Mouse (Mus musculus): ENCODE results near the gene Ppp1r1a. TPM values are rescaled to one million over a fixed set of nuclear protein-coding genes. Genes with fewer than 3 reads are reported as not detected.

Gene Ppp1r1a
- 83.1 and 93.7 TPM in 2 replicates for polyA plus RNA-seq (2015; fragmentation: Nextera tagmentation; extraction: Ambion mirVana)

DNA sequence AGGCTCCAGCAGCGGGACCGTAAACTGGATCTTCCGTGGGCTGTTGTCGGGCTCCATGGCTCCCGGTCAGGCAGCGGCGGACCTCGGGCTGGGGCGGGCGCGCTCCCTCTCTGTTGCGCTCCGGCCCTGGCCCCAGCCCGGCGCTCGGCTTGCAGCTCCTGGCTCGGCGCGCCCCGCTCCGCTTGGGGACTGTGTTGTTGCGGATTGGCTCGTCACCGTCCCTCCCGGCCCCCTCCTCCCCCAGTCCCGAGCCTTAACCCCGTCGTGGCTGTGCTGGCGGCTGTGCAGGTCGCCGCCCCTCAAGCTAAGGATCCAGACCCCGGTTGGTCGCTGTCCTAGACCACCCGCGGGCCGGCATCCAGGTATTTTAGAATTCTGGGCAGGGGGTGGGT is at the start of gene Ppp1r1a:
Ppp1r1a (minus strand) TSS at position 182 of the 392 bp plus-strand sequence.
- H3K27ac ChIP-seq (replicated peaks), result peak within 1 kb of the TSS; percentile 74
- H3K4me1 ChIP-seq (replicated peaks), result peaks cover 41% of the 10 kb centered on the region
- under 1% methylated on average over 36 of the region's 36 CpGs for WGBS
- H3K27me3 ChIP-seq, result peaks cover 12% of the 10 kb centered on the region
- no peaks in the 10 kb centered on the region for H3K9me3 ChIP-seq
- H3K36me3 ChIP-seq, result no peaks in the 10 kb centered on the region
- peak; percentile 84 for ATAC-seq (ENCODE audit: low read depth)
- H3K4me3 ChIP-seq, result peak within 1 kb of the TSS; percentile 85
- H3K9ac ChIP-seq, result peak within 1 kb of the TSS; percentile 84
- peak within 1 kb of the TSS; percentile 88 for H3K4me2 ChIP-seq

GRCm38 (mm10) chr15:103585876-103586275 is 48.1 kb upstream of the Ppp1r1a start:
- Histone ChIP-seq H3K9ac (no peak overlapping the region), H3K27ac (replicated peaks) (no peak overlapping the region), H3K9me3 (no peaks in the 10 kb centered on the region), H3K4me1 (replicated peaks) (no peaks in the 10 kb centered on the region), H3K27me3 (no peaks in the 10 kb centered on the region), H3K4me2 (no peak overlapping the region), H3K4me3 (no peak overlapping the region), H3K36me3 (no peaks in the 10 kb centered on the region)
- no peak for ATAC-seq (ENCODE audit: low read depth)
- WGBS, result 88% methylated on average over 2 of the region's 2 CpGs

DNA sequence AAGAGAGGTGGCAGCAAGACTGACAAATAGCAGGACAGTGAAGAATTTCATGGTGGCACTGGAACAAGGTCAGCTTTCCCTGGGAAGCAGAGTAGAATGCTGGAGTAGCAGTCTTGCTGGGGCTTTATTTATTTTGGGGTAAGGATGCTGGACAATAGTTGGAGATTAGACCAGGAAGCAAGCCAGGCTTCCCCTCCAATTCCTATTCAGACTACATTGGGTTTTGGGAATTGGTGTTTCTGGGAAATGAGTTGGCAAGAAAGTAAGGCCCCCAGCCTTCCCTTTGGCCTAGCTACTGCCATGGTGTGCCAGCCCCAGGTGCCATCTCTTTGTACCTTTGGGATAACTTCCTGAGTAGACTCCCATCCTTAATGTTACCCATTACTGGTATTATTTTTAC is 27.2 kb upstream of the Ppp1r1a start, which contains the start of gene Glycam1:
Glycam1 (minus strand) TSS at position 101 of the 400 bp plus-strand sequence.
- H3K27me3 ChIP-seq, result no peaks in the 10 kb centered on the region
- no peaks in the 10 kb centered on the region for H3K9me3 ChIP-seq
- no peak within 1 kb of the TSS for H3K4me2 ChIP-seq
- H3K4me1 ChIP-seq (replicated peaks), result no peaks in the 10 kb centered on the region
- no peak within 1 kb of the TSS for H3K27ac ChIP-seq (replicated peaks)
- no peak within 1 kb of the TSS for H3K9ac ChIP-seq
- H3K36me3 ChIP-seq, result no peaks in the 10 kb centered on the region
- ATAC-seq (ENCODE audit: low read depth), result no peak
- no peak within 1 kb of the TSS for H3K4me3 ChIP-seq

- no peaks in the 10 kb centered on the region; the same call in 1 of the 2 replicates for H3K4me1 ChIP-seq (replicated peaks)
- H3K36me3 ChIP-seq, result no peaks in the 10 kb centered on the region
- no peaks in the 10 kb centered on the region for H3K9me3 ChIP-seq
- H3K27ac ChIP-seq (replicated peaks), result no peak overlapping the region
- 46% methylated on average over 3 of the region's 3 CpGs for WGBS
- no peak for ATAC-seq (ENCODE audit: low read depth)
- H3K27me3 ChIP-seq, result no peaks in the 10 kb centered on the region
- H3K4me3 ChIP-seq, result no peak overlapping the region
- H3K4me2 ChIP-seq, result no peak overlapping the region
- no peak overlapping the region for H3K9ac ChIP-seq
Observed at GRCm38 (mm10) chr15:103552096-103552690, 14.4 kb upstream of the Ppp1r1a start.

DNA sequence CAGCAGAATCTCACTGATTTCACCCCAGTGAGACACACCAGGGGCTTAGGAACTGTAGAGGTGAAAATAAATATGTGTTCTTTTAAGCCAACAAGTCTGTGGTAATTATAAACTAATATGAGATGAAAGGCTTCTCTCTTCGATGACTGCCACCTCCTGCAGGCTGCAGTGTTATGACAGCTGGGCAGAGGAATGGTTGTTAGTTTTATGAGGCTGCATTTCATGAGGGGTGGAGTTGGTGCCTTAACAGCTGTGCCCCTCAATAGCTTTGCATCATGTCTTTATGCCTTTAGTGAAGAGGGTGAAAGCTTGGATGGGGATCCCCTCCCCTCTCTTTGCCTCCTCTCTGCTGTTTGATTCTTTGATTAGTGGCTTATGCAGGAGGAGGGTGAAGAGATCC is 13.2 kb upstream of the Ppp1r1a start:
- no peak overlapping the region for H3K4me2 ChIP-seq
- H3K36me3 ChIP-seq, result no peaks in the 10 kb centered on the region
- no peak for ATAC-seq (ENCODE audit: low read depth)
- no peaks in the 10 kb centered on the region for H3K9me3 ChIP-seq
- no peaks in the 10 kb centered on the region for H3K27me3 ChIP-seq
- 4% methylated on average over 1 of the region's 1 CpGs for WGBS
- no peak overlapping the region for H3K27ac ChIP-seq (replicated peaks)
- H3K4me3 ChIP-seq, result no peak overlapping the region
- no peak overlapping the region for H3K9ac ChIP-seq
- H3K4me1 ChIP-seq (replicated peaks), result no peaks in the 10 kb centered on the region; the same call in 1 of the 2 replicates

GRCm38 (mm10) chr15:103549475-103549874 is 11.7 kb upstream of the Ppp1r1a start:
- no peaks in the 10 kb centered on the region for H3K9me3 ChIP-seq
- H3K9ac ChIP-seq, result no peak overlapping the region
- H3K4me3 ChIP-seq, result no peak overlapping the region
- H3K27ac ChIP-seq (replicated peaks), result no peak overlapping the region
- no peaks in the 10 kb centered on the region for H3K27me3 ChIP-seq
- no peak for ATAC-seq (ENCODE audit: low read depth)
- H3K36me3 ChIP-seq, result no peaks in the 10 kb centered on the region
- H3K4me1 ChIP-seq (replicated peaks), result no peaks in the 10 kb centered on the region; the same call in 1 of the 2 replicates
- H3K4me2 ChIP-seq, result no peak overlapping the region
- WGBS, result 88% methylated on average over 1 of the region's 1 CpGs

GRCm38 (mm10) chr15:103547983-103548382 is 10.2 kb upstream of the Ppp1r1a start:
- 89% methylated on average over 3 of the region's 3 CpGs for WGBS
- Histone ChIP-seq H3K9me3 (no peaks in the 10 kb centered on the region), H3K9ac (no peak overlapping the region), H3K36me3 (no peaks in the 10 kb centered on the region), H3K27me3 (no peaks in the 10 kb centered on the region), H3K4me1 (replicated peaks) (no peaks in the 10 kb centered on the region; the same call in 1 of the 2 replicates), H3K4me3 (no peak overlapping the region), H3K4me2 (no peak overlapping the region), H3K27ac (replicated peaks) (no peak overlapping the region)
- ATAC-seq (ENCODE audit: low read depth), result no peak

DNA sequence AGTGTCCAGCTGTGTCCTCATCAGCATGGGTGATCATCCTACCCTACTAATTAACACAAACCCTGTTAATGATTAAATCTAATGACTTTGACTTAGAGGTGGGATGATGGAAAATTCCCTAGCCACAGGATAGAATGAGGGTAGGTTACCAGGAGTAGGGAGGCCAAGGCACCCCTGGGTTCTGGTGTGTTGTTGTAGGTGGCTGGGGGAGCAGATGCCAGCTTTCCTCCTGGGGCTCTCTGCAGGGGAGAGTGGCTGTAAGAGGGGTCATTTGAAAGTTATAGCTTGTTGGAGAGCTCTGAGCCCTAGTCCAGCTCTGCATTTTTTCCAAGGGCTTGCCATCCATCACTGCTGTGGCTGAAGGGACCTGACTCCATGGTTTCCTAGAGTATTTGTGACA is 4.7 kb upstream of the Ppp1r1a start:
- Histone ChIP-seq H3K9ac (no peak overlapping the region), H3K27me3 (peaks cover 12% of the 10 kb centered on the region), H3K4me2 (no peak overlapping the region), H3K9me3 (no peaks in the 10 kb centered on the region), H3K4me1 (replicated peaks) (peaks cover 11% of the 10 kb centered on the region; the same call in 1 of the 2 replicates), H3K27ac (replicated peaks) (no peak overlapping the region), H3K4me3 (no peak overlapping the region), H3K36me3 (no peaks in the 10 kb centered on the region)
- no peak for ATAC-seq (ENCODE audit: low read depth)

DNA sequence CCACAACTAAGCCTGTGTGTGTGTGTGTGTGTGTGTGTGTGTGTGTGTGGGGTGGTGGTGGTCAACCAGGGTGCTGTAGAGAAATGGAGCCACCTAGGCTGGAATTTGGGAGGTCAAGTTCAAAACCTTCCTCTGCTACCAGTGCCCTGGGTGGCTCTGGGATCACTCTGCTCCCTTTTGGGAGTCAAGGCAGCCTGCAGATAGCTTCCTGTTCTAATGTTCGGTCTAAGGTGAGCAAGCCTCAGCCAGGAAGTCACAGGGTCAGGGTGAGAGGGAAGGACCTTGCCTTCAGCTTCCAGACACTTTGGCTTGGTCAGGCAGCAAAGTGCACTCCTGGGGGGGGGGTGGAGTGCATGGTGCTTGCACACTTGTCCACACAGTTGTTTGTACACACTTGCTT is 2.8 kb upstream of the Ppp1r1a start:
- Histone ChIP-seq H3K36me3 (no peaks in the 10 kb centered on the region), H3K4me2 (no peak overlapping the region), H3K4me1 (replicated peaks) (peaks cover 27% of the 10 kb centered on the region), H3K4me3 (no peak overlapping the region), H3K9me3 (no peaks in the 10 kb centered on the region), H3K27me3 (peaks cover 12% of the 10 kb centered on the region), H3K9ac (no peak overlapping the region), H3K27ac (replicated peaks) (no peak overlapping the region)
- no peak for ATAC-seq (ENCODE audit: low read depth)
- 65% methylated on average over 1 of the region's 1 CpGs for WGBS

DNA sequence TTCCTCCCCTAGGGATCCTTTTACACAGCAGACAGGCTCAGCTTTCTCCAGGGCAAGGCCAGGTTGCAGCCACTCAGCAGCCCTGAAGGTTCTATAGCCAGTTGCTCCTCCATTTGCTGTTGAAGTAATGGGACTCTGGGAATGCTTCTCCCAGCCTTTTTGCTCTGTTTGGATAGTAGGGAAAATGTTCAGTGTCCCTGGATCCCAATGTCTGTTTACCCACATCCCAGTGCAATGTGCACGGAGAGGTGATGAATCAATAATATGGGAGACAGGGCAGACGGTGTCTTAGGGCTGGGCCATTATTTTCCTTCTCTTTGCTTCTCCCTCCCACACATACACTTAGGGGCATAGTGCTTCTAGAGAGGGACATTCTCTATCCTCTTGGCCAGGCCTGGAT is 1.5 kb upstream of the Ppp1r1a start:
- no peak for ATAC-seq (ENCODE audit: low read depth)
- Histone ChIP-seq H3K4me2 (no peak overlapping the region), H3K27me3 (peaks cover 12% of the 10 kb centered on the region), H3K9ac (no peak overlapping the region), H3K9me3 (no peaks in the 10 kb centered on the region), H3K36me3 (no peaks in the 10 kb centered on the region), H3K4me1 (replicated peaks) (peaks cover 35% of the 10 kb centered on the region), H3K27ac (replicated peaks) (no peak overlapping the region), H3K4me3 (no peak overlapping the region)
- 47% methylated on average over 2 of the region's 2 CpGs for WGBS

GRCm38 (mm10) chr15:103537011-103537821 is 587 bp downstream of the Ppp1r1a start:
- H3K4me2 ChIP-seq, result peak overlapping the region; percentile 88
- H3K4me3 ChIP-seq, result peak overlapping the region; percentile 85
- no peaks in the 10 kb centered on the region for H3K36me3 ChIP-seq
- peak overlapping the region; percentile 84 for H3K9ac ChIP-seq
- WGBS, result 1% methylated on average over 37 of the region's 37 CpGs
- H3K4me1 ChIP-seq (replicated peaks), result peaks cover 41% of the 10 kb centered on the region
- H3K27me3 ChIP-seq, result peaks cover 12% of the 10 kb centered on the region
- H3K9me3 ChIP-seq, result no peaks in the 10 kb centered on the region
- ATAC-seq (ENCODE audit: low read depth), result peak; percentile 68
- H3K27ac ChIP-seq (replicated peaks), result peak overlapping the region; percentile 74

- no peak overlapping the region for H3K27ac ChIP-seq (replicated peaks)
- peak overlapping the region; percentile 85 for H3K4me3 ChIP-seq
- WGBS, result 28% methylated on average over 2 of the region's 2 CpGs
- H3K36me3 ChIP-seq, result no peaks in the 10 kb centered on the region
- no peaks in the 10 kb centered on the region for H3K9me3 ChIP-seq
- H3K9ac ChIP-seq, result peak overlapping the region; percentile 84
- H3K27me3 ChIP-seq, result peaks cover 12% of the 10 kb centered on the region
- no peak for ATAC-seq (ENCODE audit: low read depth)
- H3K4me2 ChIP-seq, result peak overlapping the region; percentile 88
- H3K4me1 ChIP-seq (replicated peaks), result peaks cover 41% of the 10 kb centered on the region
Observed at GRCm38 (mm10) chr15:103536456-103536855, 1.3 kb downstream of the Ppp1r1a start.

Measured in neural tube, embryonic 13.5 days (tissue).